Mouse (Mus musculus): ENCODE results near the gene Gh. TPM values are rescaled to one million over a fixed set of nuclear protein-coding genes. Genes with fewer than 3 reads are reported as not detected.

The Gh gene
- polyA plus RNA-seq, 1 experiment: not detected

GRCm38 (mm10) chr11:106264988-106265387 is 36.7 kb downstream of the Gh start:
- no peaks in the 10 kb centered on the region for H3K27me3 ChIP-seq (ENCODE audit: control insufficient read depth, insufficient read depth, low read length)
- H3K4me3 ChIP-seq (ENCODE audit: control insufficient read depth, low read depth, low read length): no peak overlapping the region
- peaks cover 3% of the 10 kb centered on the region for H3K36me3 ChIP-seq (ENCODE audit: control insufficient read depth, insufficient read depth, low read length)
- no peak overlapping the region for H3K27ac ChIP-seq (ENCODE audit: control insufficient read depth, insufficient read depth, low read depth, low read length)
- no peak for TF ChIP-seq CTCF (IDR thresholded peaks at IDR 0.05; ENCODE audit: control insufficient read depth, insufficient read depth, insufficient replicate concordance, low read depth, low read length)
- no peak for TF ChIP-seq POLR2A (IDR thresholded peaks at IDR 0.05; ENCODE audit: control insufficient read depth, low read depth, low read length)
- H3K4me1 ChIP-seq (ENCODE audit: control insufficient read depth, insufficient read depth, low read length): peaks cover 4% of the 10 kb centered on the region

- Histone ChIP-seq H3K4me1 (ENCODE audit: control insufficient read depth, insufficient read depth, low read length) (peaks cover under 1% of the 10 kb centered on the region; the same call in 1 of the 2 replicates), H3K27me3 (ENCODE audit: control insufficient read depth, insufficient read depth, low read length) (no peaks in the 10 kb centered on the region), H3K36me3 (ENCODE audit: control insufficient read depth, insufficient read depth, low read length) (peaks cover 3% of the 10 kb centered on the region), H3K27ac (ENCODE audit: control insufficient read depth, insufficient read depth, low read depth, low read length) (no peak overlapping the region), H3K4me3 (ENCODE audit: control insufficient read depth, low read depth, low read length) (no peak overlapping the region)
- no peak for TF ChIP-seq CTCF (IDR thresholded peaks at IDR 0.05; ENCODE audit: control insufficient read depth, insufficient read depth, insufficient replicate concordance, low read depth, low read length)
- no peak for TF ChIP-seq POLR2A (IDR thresholded peaks at IDR 0.05; ENCODE audit: control insufficient read depth, low read depth, low read length)
Observed at GRCm38 (mm10) chr11:106263963-106264362, 37.7 kb downstream of the Gh start.

GRCm38 (mm10) chr11:106260826-106261450 is 40.7 kb downstream of the Gh start:
- no peak overlapping the region for H3K4me3 ChIP-seq (ENCODE audit: control insufficient read depth, low read depth, low read length)
- H3K27ac ChIP-seq (ENCODE audit: control insufficient read depth, insufficient read depth, low read depth, low read length): no peak overlapping the region
- peaks cover 3% of the 10 kb centered on the region for H3K36me3 ChIP-seq (ENCODE audit: control insufficient read depth, insufficient read depth, low read length)
- H3K4me1 ChIP-seq (ENCODE audit: control insufficient read depth, insufficient read depth, low read length): peaks cover 3% of the 10 kb centered on the region; the same call in 1 of the 2 replicates
- no peaks in the 10 kb centered on the region for H3K27me3 ChIP-seq (ENCODE audit: control insufficient read depth, insufficient read depth, low read length)
- TF ChIP-seq POLR2A (IDR thresholded peaks at IDR 0.05; ENCODE audit: control insufficient read depth, low read depth, low read length) (no peak), CTCF (IDR thresholded peaks at IDR 0.05; ENCODE audit: control insufficient read depth, insufficient read depth, insufficient replicate concordance, low read depth, low read length) (no peak)

- Histone ChIP-seq H3K4me1 (ENCODE audit: control insufficient read depth, insufficient read depth, low read length) (peaks cover 3% of the 10 kb centered on the region), H3K27ac (ENCODE audit: control insufficient read depth, insufficient read depth, low read depth, low read length) (no peak overlapping the region), H3K4me3 (ENCODE audit: control insufficient read depth, low read depth, low read length) (peak overlapping the region; percentile 22; the same call in 1 of the 2 replicates), H3K36me3 (ENCODE audit: control insufficient read depth, insufficient read depth, low read length) (no peaks in the 10 kb centered on the region), H3K27me3 (ENCODE audit: control insufficient read depth, insufficient read depth, low read length) (no peaks in the 10 kb centered on the region)
- TF ChIP-seq CTCF (IDR thresholded peaks at IDR 0.05; ENCODE audit: control insufficient read depth, insufficient read depth, insufficient replicate concordance, low read depth, low read length) (no peak), POLR2A (IDR thresholded peaks at IDR 0.05; ENCODE audit: control insufficient read depth, low read depth, low read length) (no peak)
Observed at GRCm38 (mm10) chr11:106256775-106257174, 44.9 kb downstream of the Gh start.

- H3K27me3 ChIP-seq (ENCODE audit: control insufficient read depth, insufficient read depth, low read length): no peaks in the 10 kb centered on the region
- peaks cover 3% of the 10 kb centered on the region for H3K4me1 ChIP-seq (ENCODE audit: control insufficient read depth, insufficient read depth, low read length)
- H3K36me3 ChIP-seq (ENCODE audit: control insufficient read depth, insufficient read depth, low read length): no peaks in the 10 kb centered on the region
- peak within 1 kb of the TSS; percentile 90 for H3K4me3 ChIP-seq (ENCODE audit: control insufficient read depth, low read depth, low read length)
- TF ChIP-seq CTCF (IDR thresholded peaks at IDR 0.05; ENCODE audit: control insufficient read depth, insufficient read depth, insufficient replicate concordance, low read depth, low read length) (no peak), POLR2A (IDR thresholded peaks at IDR 0.05; ENCODE audit: control insufficient read depth, low read depth, low read length) (peak; percentile 97)
- H3K27ac ChIP-seq (ENCODE audit: control insufficient read depth, insufficient read depth, low read depth, low read length): peak within 1 kb of the TSS; percentile 71
Observed at GRCm38 (mm10) chr11:106255685-106256451, 45.8 kb downstream of the Gh start, which contains the start of the genes Ftsj3 and Psmc5. Ftsj3 (minus strand) TSS chr11:106256079. Psmc5 (plus strand) TSS chr11:106256154.

GRCm38 (mm10) chr11:106255174-106255573 is 46.5 kb downstream of the Gh start:
- H3K36me3 ChIP-seq (ENCODE audit: control insufficient read depth, insufficient read depth, low read length): no peaks in the 10 kb centered on the region
- no peak for TF ChIP-seq CTCF (IDR thresholded peaks at IDR 0.05; ENCODE audit: control insufficient read depth, insufficient read depth, insufficient replicate concordance, low read depth, low read length)
- no peak for TF ChIP-seq POLR2A (IDR thresholded peaks at IDR 0.05; ENCODE audit: control insufficient read depth, low read depth, low read length)
- H3K4me1 ChIP-seq (ENCODE audit: control insufficient read depth, insufficient read depth, low read length): peaks cover 3% of the 10 kb centered on the region
- H3K4me3 ChIP-seq (ENCODE audit: control insufficient read depth, low read depth, low read length): peak overlapping the region; percentile 90
- H3K27me3 ChIP-seq (ENCODE audit: control insufficient read depth, insufficient read depth, low read length): no peaks in the 10 kb centered on the region
- H3K27ac ChIP-seq (ENCODE audit: control insufficient read depth, insufficient read depth, low read depth, low read length): peak overlapping the region; percentile 71

- H3K4me1 ChIP-seq (ENCODE audit: control insufficient read depth, insufficient read depth, low read length): peaks cover 3% of the 10 kb centered on the region
- no peaks in the 10 kb centered on the region for H3K27me3 ChIP-seq (ENCODE audit: control insufficient read depth, insufficient read depth, low read length)
- 0 out of 2 replicates have a peak overlapping the region, but pooled peaks have one; percentile 10 for H3K4me3 ChIP-seq (ENCODE audit: control insufficient read depth, low read depth, low read length)
- no peak for TF ChIP-seq POLR2A (IDR thresholded peaks at IDR 0.05; ENCODE audit: control insufficient read depth, low read depth, low read length)
- TF ChIP-seq CTCF (IDR thresholded peaks at IDR 0.05; ENCODE audit: control insufficient read depth, insufficient read depth, insufficient replicate concordance, low read depth, low read length): no peak
- H3K27ac ChIP-seq (ENCODE audit: control insufficient read depth, insufficient read depth, low read depth, low read length): no peak overlapping the region; the same call in 1 of the 2 replicates
- no peaks in the 10 kb centered on the region for H3K36me3 ChIP-seq (ENCODE audit: control insufficient read depth, insufficient read depth, low read length)
Observed at GRCm38 (mm10) chr11:106254767-106255166, 46.9 kb downstream of the Gh start.

Other genes starting within 250 kb of the Gh start
- 3.5 and 4.3 TPM in 2 replicates for gene Taco1, start 235.8 kb downstream of the Gh start, polyA plus RNA-seq (2012; rRNA removed)
- gene Map3k3, start 217.3 kb downstream of the Gh start, polyA plus RNA-seq (2012; rRNA removed): 10.5 and 11.3 TPM in 2 replicates
- gene Gm10840, start 141.0 kb downstream of the Gh start, polyA plus RNA-seq (2012; rRNA removed): 124 and 142 TPM in 2 replicates
- 1,077 and 1,168 TPM in 2 replicates for gene Limd2, start 141.0 kb downstream of the Gh start, polyA plus RNA-seq (2012; rRNA removed)
- gene Strada, start 99.7 kb downstream of the Gh start, polyA plus RNA-seq (2012; rRNA removed): 153 and 157 TPM in 2 replicates
- gene Ccdc47, start 85.5 kb downstream of the Gh start, polyA plus RNA-seq (2012; rRNA removed): 8.2 and 11.0 TPM in 2 replicates
- gene Ddx42, start 84.9 kb downstream of the Gh start, polyA plus RNA-seq (2012; rRNA removed): 12.0 and 13.2 TPM in 2 replicates
- 16.0 and 17.2 TPM in 2 replicates for gene Ftsj3, start 45.8 kb downstream of the Gh start, polyA plus RNA-seq (2012; rRNA removed)
- gene Psmc5, start 45.7 kb downstream of the Gh start, polyA plus RNA-seq (2012; rRNA removed): 81.2 and 90.9 TPM in 2 replicates
- gene Smarcd2, start 28.9 kb downstream of the Gh start, polyA plus RNA-seq (2012; rRNA removed): 74.7 and 74.9 TPM in 2 replicates
- 92.3 and 97.5 TPM in 2 replicates for gene Tcam1, start 25.2 kb downstream of the Gh start, polyA plus RNA-seq (2012; rRNA removed)
- gene Cd79b, start 12.9 kb upstream of the Gh start, polyA plus RNA-seq (2012; rRNA removed): 0.09 and 0.16 TPM in 2 replicates
- gene Scn4a, start 51.4 kb upstream of the Gh start, polyA plus RNA-seq (2012; rRNA removed): 0.51 and 1.1 TPM in 2 replicates
- 0.40 and 0.49 TPM in 2 replicates for gene Prr29, start 63.6 kb upstream of the Gh start, polyA plus RNA-seq (2012; rRNA removed)
- gene Icam2, start 86.2 kb upstream of the Gh start, polyA plus RNA-seq (2012; rRNA removed): 1.2 and 1.7 TPM in 2 replicates
- gene Ern1, start 186.0 kb upstream of the Gh start, polyA plus RNA-seq (2012; rRNA removed): 6.6 and 7.3 TPM in 2 replicates